8 mouse cellular contexts compared by ENCODE assay signal in the genomic region with DNA sequence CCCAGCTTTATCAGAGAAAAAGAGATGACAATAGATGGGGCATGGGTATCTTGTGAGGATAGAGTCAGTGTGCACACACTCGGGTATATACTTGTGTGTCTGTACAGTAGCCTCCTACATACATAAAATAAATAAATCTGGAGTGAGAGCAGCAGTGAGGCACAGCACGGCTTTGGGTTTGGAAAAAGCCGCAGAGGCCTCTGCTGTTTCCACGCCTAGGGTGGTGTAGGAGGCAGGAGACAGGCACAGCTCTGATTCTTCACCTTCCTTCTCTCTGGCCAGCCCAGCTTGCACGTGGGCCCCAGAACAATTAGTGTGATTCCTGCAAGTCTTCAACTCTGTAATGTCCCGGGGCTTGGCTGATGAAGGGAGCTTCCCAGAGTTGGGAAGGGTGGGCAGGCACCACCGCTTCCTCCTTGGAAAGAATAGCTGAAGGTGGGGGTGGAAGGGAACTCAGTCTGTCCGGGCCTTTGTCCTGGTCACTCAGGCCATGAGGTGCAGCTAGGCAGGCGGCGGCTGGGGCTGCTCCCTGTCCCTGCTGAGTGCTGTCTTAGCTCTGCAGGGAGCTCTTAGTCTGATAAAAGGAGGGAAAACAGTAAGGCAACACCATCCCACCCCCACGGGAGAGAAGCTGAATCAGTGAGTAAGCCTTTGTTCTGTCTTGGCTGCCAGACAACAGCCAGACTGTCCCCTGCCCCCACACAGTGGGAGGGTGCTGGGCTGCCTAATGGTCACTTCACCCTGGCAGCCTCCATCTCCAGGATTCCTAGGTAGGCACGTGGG. TPM values are rescaled to one million over a fixed set of nuclear protein-coding genes. Genes with fewer than 3 reads are reported as not detected.
DNase-seq lines count a peak whose midpoint lies in the region; ATAC-seq and TF ChIP-seq lines count a peak whose summit lies in the region.

No protein-coding gene starts in this region.

- no peaks in the 10 kb centered on the region for H3K36me3 ChIP-seq in kidney, adult 2 months (ENCODE audit: control insufficient read depth, insufficient read depth, low read length)
- H3K36me3 ChIP-seq in forebrain, embryonic 14.5 days (ENCODE audit: control insufficient read depth, insufficient read depth, low read length), result peaks cover 20% of the 10 kb centered on the region
- peaks cover 6% of the 10 kb centered on the region for H3K36me3 ChIP-seq in hindbrain, embryonic 15.5 days
- H3K36me3 ChIP-seq in neural tube, embryonic 15.5 days, result peaks cover 24% of the 10 kb centered on the region

- no peaks in the 10 kb centered on the region for H3K27me3 ChIP-seq in kidney, adult 2 months (replicated peaks; ENCODE audit: control insufficient read depth, insufficient read depth, low read length)
- no peaks in the 10 kb centered on the region for H3K27me3 ChIP-seq in forebrain, embryonic 14.5 days (replicated peaks; ENCODE audit: control insufficient read depth, insufficient read depth, low read length)
- H3K27me3 ChIP-seq in hindbrain, embryonic 15.5 days, result no peaks in the 10 kb centered on the region
- H3K27me3 ChIP-seq in neural tube, embryonic 15.5 days (replicated peaks), result no peaks in the 10 kb centered on the region

- H3K27ac ChIP-seq in kidney, adult 2 months (ENCODE audit: insufficient read depth, low read depth, low read length), result no peak overlapping the region
- H3K27ac ChIP-seq in forebrain, embryonic 14.5 days (ENCODE audit: low read depth, low read length), result peak overlapping the region; percentile 80
- peak overlapping the region; percentile 66 for H3K27ac ChIP-seq in hindbrain, embryonic 15.5 days (replicated peaks)
- peak overlapping the region; percentile 67 for H3K27ac ChIP-seq in neural tube, embryonic 15.5 days (replicated peaks)

- H3K4me1 ChIP-seq in kidney, adult 2 months (ENCODE audit: control insufficient read depth, insufficient read depth, low read length), result peaks cover 13% of the 10 kb centered on the region; the same call in 1 of the 2 replicates
- H3K4me1 ChIP-seq in forebrain, embryonic 14.5 days (ENCODE audit: control insufficient read depth, insufficient read depth, low read length), result peaks cover 12% of the 10 kb centered on the region
- H3K4me1 ChIP-seq in hindbrain, embryonic 15.5 days (replicated peaks), result peaks cover 25% of the 10 kb centered on the region
- peaks cover 35% of the 10 kb centered on the region for H3K4me1 ChIP-seq in neural tube, embryonic 15.5 days

- TF ChIP-seq CTCF in kidney, adult 2 months (conservative IDR thresholded peaks at IDR 0.05; ENCODE audit: insufficient read depth, insufficient read length, low read depth, low read length), result no peak

- H3K9me3 ChIP-seq in forebrain, embryonic 14.5 days (replicated peaks; ENCODE audit: control insufficient read depth, low read length), result no peaks in the 10 kb centered on the region
- no peaks in the 10 kb centered on the region for H3K9me3 ChIP-seq in hindbrain, embryonic 15.5 days
- no peaks in the 10 kb centered on the region for H3K9me3 ChIP-seq in neural tube, embryonic 15.5 days (replicated peaks)

- no peak overlapping the region for H3K4me3 ChIP-seq in kidney, adult 2 months (ENCODE audit: insufficient read depth, low read depth, low read length)
- H3K4me3 ChIP-seq in forebrain, embryonic 14.5 days (ENCODE audit: low read depth, low read length), result no peak overlapping the region
- H3K4me3 ChIP-seq in hindbrain, embryonic 15.5 days, result no peak overlapping the region
- H3K4me3 ChIP-seq in neural tube, embryonic 15.5 days (replicated peaks), result no peak overlapping the region

- TF ChIP-seq POLR2A in kidney, adult 2 months (IDR thresholded peaks at IDR 0.05; ENCODE audit: low read depth, low read length), result no peak

- ATAC-seq in forebrain, embryonic 14.5 days, result peak; percentile 61
- peak; percentile 52 for ATAC-seq in hindbrain, embryonic 15.5 days (ENCODE audit: low FRiP score, low read depth)
- ATAC-seq in neural tube, embryonic 15.5 days (ENCODE audit: low FRiP score), result peak; percentile 34
- no peak for ATAC-seq in granulocyte monocyte progenitor cell, adult 5-6 weeks (replicated peaks; ENCODE audit: poor library complexity, severe bottlenecking)

- peak; percentile 23 for DNase-seq in kidney, adult 2 months
- DNase-seq in kidney, adult 9 months, result no peak
- DNase-seq in cerebellum, adult 11 months, result peak; percentile 82
- DNase-seq in forebrain, embryonic 14.5 days (ENCODE audit: low spot score), result peak; percentile 67
- DNase-seq in left cerebral cortex, postnatal 4 days, result peak; percentile 80

- intact Hi-C loops in left cerebral cortex, postnatal 4 days (cut with DNase I), result no loop called here

- WGBS in kidney, adult 2 months, result 48% methylated on average over 12 of the region's 12 CpGs
- WGBS in forebrain, embryonic 14.5 days, result 7% methylated on average over 12 of the region's 12 CpGs
- 8% methylated on average over 12 of the region's 12 CpGs for WGBS in hindbrain, embryonic 15.5 days
- WGBS in neural tube, embryonic 15.5 days, result 9% methylated on average over 12 of the region's 12 CpGs

- no peak overlapping the region for H3K4me2 ChIP-seq in forebrain, embryonic 14.5 days (ENCODE audit: low read length)
- H3K4me2 ChIP-seq in hindbrain, embryonic 15.5 days, result peak overlapping the region; percentile 16; the same call in 1 of the 2 replicates
- H3K4me2 ChIP-seq in neural tube, embryonic 15.5 days, result no peak overlapping the region

- peak overlapping the region; percentile 37; the same call in 1 of the 2 replicates for H3K9ac ChIP-seq in forebrain, embryonic 14.5 days (ENCODE audit: low read length)
- peak overlapping the region; percentile 24; the same call in 1 of the 2 replicates for H3K9ac ChIP-seq in hindbrain, embryonic 15.5 days
- H3K9ac ChIP-seq in neural tube, embryonic 15.5 days (replicated peaks), result peak overlapping the region; percentile 32; the same call in 1 of the 2 replicates

RNA-seq across cellular contexts. Expression of gene Pik3ip1, which starts 7.2 kb away (rescaled TPM):
- 8.5 and 12.6 TPM in 2 replicates for polyA plus RNA-seq in kidney, adult 2 months (2012; rRNA removed)
- polyA plus RNA-seq in forebrain, embryonic 14.5 days (2014; fragmentation: Nextera tagmentation; extraction: Ambion mirVana), result 27.8 TPM in 2 replicates
- 26.1 and 26.3 TPM in 2 replicates for polyA plus RNA-seq in hindbrain, embryonic 15.5 days (2015; fragmentation: Nextera tagmentation; extraction: Ambion mirVana)
- total RNA-seq in left cerebral cortex, postnatal 4 days (2021), result 10 to 100 TPM; 22.9 to 23.4 TPM
- 28.7 and 35.3 TPM in 2 replicates for polyA plus RNA-seq in neural tube, embryonic 15.5 days (2015; fragmentation: Nextera tagmentation; extraction: Ambion mirVana)
- 30.2 and 35.9 TPM in 2 replicates for total RNA-seq in granulocyte monocyte progenitor cell, adult 5-6 weeks (2014; fragmentation: Nextera tagmentation)
- 44.8 and 63.1 TPM in 2 replicates for total RNA-seq in granulocyte monocyte progenitor cell, adult 5-6 weeks (2017)

RNA-seq across cellular contexts. Expression of gene Patz1, which starts 48.7 kb away (rescaled TPM):
- polyA plus RNA-seq in kidney, adult 2 months (2012; rRNA removed), result 36.3 and 43.1 TPM in 2 replicates
- polyA plus RNA-seq in forebrain, embryonic 14.5 days (2014; fragmentation: Nextera tagmentation; extraction: Ambion mirVana), result 61.7 and 62.0 TPM in 2 replicates
- polyA plus RNA-seq in hindbrain, embryonic 15.5 days (2015; fragmentation: Nextera tagmentation; extraction: Ambion mirVana), result 51.9 and 54.3 TPM in 2 replicates
- 10 to 100 TPM; 62.5 to 62.9 TPM for total RNA-seq in left cerebral cortex, postnatal 4 days (2021)
- 39.5 and 49.2 TPM in 2 replicates for polyA plus RNA-seq in neural tube, embryonic 15.5 days (2015; fragmentation: Nextera tagmentation; extraction: Ambion mirVana)
- total RNA-seq in granulocyte monocyte progenitor cell, adult 5-6 weeks (2014; fragmentation: Nextera tagmentation), result 98.0 and 105 TPM in 2 replicates
- total RNA-seq in granulocyte monocyte progenitor cell, adult 5-6 weeks (2017), result 65.0 and 73.9 TPM in 2 replicates
